Mouse (Mus musculus) cerebellum, adult 9-11 months (tissue): Measurements from ENCODE around the gene Slc25a44.

ENCODE experiments used
- DNase-seq: peaks from one replicate; pipeline ENCODE4 v3.0.0; 2022

Slc25a44 gene

DNA sequence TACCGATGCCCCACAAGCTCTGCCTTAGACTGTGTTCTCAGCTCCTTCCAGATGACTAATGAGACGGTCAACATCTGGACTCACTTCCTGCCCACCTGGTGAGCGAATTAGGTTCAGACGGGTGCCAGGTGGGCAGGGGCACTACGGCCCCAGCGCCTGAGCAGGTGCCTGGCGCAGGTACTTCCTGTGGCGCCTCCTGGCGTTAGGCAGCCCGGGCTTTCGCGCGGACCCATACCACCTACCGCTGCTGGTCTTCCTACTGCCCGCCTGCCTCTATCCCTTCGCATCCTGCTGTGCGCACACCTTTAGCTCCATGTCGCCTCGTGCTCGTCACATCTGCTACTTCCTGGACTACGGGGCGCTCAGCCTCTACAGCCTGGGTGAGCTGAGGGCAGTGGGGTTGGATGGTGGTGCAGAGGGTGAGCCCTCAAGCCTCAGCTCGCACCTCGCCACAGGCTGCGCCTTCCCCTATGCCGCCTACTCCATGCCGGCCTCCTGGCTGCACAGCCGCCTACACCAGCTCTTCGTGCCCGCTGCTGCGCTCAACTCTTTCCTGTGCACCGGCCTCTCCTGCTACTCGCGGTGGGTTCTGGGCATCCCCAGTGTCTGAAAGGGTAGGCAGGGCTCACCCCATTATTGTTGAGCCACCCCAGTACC, 59.1 kb downstream of the Slc25a44 start:
- DNase-seq: no peak

DNA sequence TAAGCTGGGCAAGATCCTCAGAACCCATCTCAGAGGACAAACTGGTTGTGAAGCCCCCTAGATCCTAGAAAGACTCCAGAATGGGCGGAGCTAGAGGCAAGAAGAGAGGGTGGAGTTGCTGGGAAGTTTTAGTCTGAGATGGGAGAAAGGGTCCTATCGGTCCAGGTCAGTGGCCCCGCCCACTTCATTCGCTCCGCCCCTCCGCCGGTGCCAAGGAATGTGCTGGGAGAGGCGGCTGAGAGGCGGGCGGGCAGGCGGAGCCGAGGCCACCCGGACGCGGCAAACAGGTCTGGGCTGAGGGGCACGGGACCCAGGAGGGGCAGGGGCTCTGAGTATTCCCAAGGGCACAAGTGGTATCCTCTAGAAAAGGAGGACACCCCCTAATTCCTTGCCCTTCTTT, 60.6 kb downstream of the Slc25a44 start, which contains the start of gene Paqr6:
Gene Paqr6, plus strand, starts transcription at position 248 of the 400 bp plus-strand sequence.
- peak; percentile 49 for DNase-seq

DNA sequence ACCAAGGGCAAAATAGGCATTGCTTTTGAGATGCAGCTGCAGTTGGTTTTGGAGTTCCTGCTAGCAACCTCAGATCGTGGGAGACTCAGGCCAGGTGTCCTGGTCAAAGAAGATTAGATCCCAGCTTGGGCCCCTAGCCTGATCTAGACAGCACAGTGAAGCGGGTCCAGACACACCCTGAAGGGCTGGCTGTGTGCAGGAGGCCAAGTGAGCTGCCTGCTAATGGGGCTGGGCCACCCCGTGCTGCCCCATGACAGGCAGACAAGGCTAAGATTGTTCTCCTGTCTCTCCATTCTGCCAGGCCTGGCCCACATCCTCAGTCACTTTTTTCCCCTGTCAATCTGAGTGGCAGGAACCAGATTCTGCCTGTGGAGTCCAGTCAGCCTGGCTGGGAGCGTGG, 61.2 kb downstream of the Slc25a44 start:
- peak; percentile 51 for DNase-seq

GRCm38 (mm10) chr3:88361612-88362313, 63.2 kb downstream of the Slc25a44 start:
- peak; percentile 40 for DNase-seq

DNA sequence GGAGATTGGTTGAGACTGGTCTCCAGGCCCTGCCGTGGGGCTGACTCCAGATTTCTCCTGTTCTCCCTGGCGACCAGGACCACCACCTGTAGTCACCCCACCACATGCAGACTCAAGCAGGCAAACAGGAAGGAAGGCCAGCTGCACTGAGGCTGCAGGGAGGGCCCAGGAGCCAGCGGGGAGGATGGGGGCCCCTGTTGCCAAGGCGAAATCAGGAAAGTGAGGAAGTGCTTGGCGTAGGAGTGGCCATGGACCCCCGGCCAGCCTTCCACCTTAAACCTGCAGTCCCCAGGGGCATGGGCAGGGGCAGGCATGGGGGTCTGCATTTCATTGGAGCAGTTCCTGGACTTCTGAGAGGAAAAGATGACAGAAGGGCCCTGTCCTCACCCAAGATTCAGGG, 63.8 kb downstream of the Slc25a44 start:
- no peak for DNase-seq
